Mouse (Mus musculus) megakaryocyte, embryonic 14.5 days (primary cell): Measurements from ENCODE around the gene Gsg1l2. TPM values are rescaled to one million over a fixed set of nuclear protein-coding genes. Genes with fewer than 3 reads are reported as not detected.

Experiments used
- H3K27me3 ChIP-seq: replicated peaks from 2 replicates; pipeline ENCODE3; 2012; ENCODE audit warnings: inconsistent platforms
- H3K36me3 ChIP-seq: replicated peaks from 2 replicates; pipeline ENCODE3; 2012; ENCODE audit warnings: low read length, inconsistent platforms, mixed read lengths
- H3K4me1 ChIP-seq: 2 replicates; pipeline ENCODE4 v1.6.1; 2012; ENCODE audit warnings: inconsistent platforms
- H3K4me3 ChIP-seq: replicated peaks from 2 replicates; pipeline ENCODE3; 2012; ENCODE audit warnings: moderate library complexity, mild to moderate bottlenecking, inconsistent platforms
- H3K9me3 ChIP-seq: 2 replicates; pipeline ENCODE4 v1.6.1; 2012; ENCODE audit warnings: inconsistent platforms
- FLI1 ChIP-seq: IDR thresholded peaks from 2 replicates; pipeline ENCODE4 v1.6.1; 2012; ENCODE audit warnings: low read length, inconsistent platforms, mixed read lengths
- GATA1 ChIP-seq: IDR thresholded peaks from 3 replicates; pipeline ENCODE4 v1.6.1; 2012; ENCODE audit warnings: mixed read lengths, low read length, inconsistent platforms, borderline replicate concordance
- polyA plus RNA-seq: library from polyadenylated mRNA; stranded (reverse); fragments of >175 nt; gene quantifications from 2 replicates; pipeline ENCODE4 v1.2.3, GENCODE M21; 2012; ENCODE audit warnings: low replicate concordance; ENCODE audit not compliant: insufficient read depth

Gene Gsg1l2
- polyA plus RNA-seq, 1 experiment: not detected

DNA sequence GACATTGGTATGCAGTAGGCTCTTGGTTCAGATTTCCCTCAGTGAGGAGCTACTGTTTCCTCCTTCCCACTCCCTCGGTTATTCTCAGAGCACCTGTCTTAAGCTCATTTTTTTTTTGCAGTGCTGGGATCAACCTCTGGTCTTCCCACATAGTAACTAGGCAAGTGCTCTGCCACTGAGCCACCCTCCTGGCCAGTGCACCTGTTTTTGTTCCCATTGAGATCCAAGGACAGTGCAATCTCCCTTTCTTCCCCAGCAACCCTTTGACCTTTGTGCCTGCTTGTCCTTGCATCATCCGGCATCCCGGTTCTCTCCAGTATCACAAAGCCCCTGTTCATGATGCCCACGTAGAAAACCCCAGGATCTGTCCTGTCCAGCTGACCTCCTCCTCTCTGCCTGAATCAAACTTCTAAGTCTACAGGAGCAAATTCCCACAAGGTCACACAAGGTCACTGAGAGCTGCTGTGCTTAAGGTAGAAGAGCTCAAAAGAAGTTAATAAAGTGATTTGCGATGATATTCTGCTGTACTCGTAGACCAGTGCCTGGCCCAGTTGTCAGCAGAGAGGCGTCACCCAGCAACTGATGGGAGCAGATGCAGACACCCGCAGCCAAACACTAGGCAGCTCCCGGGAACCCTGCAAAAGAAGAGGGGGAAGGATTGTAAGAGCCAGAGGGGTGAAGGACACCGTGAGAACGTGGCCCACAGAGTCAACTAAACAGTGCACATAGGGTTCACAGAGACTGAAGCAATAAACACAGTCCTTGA, 32.6 kb downstream of the Gsg1l2 start:
- no peak overlapping the region for H3K4me3 ChIP-seq
- no peaks in the 10 kb centered on the region for H3K36me3 ChIP-seq
- no peaks in the 10 kb centered on the region for H3K9me3 ChIP-seq
- H3K27me3 ChIP-seq: peaks cover 5% of the 10 kb centered on the region
- TF ChIP-seq GATA1 (no peak), FLI1 (no peak)
- no peaks in the 10 kb centered on the region for H3K4me1 ChIP-seq

DNA sequence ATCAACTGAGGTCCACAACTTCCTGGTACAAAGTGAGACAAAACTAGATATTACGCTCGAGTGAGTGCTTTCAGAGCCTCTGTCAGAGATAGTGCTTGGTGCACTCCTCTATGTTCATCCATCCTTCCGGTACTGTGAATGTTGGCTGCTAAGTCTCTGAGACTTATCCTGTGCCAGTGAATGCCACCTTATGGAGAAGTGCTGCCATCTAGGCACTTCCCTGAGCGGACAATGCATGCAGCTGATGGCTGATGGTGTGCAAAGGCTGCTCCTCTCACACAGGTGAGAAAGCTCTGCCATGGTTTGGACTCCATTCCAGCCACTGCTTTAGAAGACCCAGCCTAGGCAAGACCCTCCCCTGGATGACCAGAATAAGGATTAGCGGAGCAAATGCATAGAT, 33.6 kb downstream of the Gsg1l2 start:
- H3K9me3 ChIP-seq: no peaks in the 10 kb centered on the region
- no peak overlapping the region for H3K4me3 ChIP-seq
- TF ChIP-seq GATA1 (no peak), FLI1 (no peak)
- H3K4me1 ChIP-seq: no peaks in the 10 kb centered on the region
- H3K27me3 ChIP-seq: peaks cover 5% of the 10 kb centered on the region
- H3K36me3 ChIP-seq: no peaks in the 10 kb centered on the region

DNA sequence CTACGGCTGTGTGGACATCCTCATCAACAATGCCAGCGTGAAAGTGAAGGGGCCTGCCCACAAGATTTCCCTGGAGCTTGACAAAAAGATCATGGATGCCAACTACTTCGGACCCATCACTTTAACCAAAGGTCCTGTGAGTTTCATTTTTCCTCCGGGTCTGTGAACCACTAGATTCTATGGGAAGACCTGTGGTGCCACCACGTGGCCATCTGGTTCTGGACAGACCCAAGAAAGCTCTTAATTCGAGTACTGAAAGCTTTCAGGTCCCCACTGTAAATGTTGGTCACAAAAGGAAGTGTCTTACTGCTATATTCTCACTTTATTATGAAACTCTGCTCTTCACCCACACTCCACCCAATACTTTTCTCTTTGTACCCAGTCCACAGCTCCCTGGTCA, 37.1 kb downstream of the Gsg1l2 start:
- Histone ChIP-seq H3K27me3 (peaks cover 5% of the 10 kb centered on the region), H3K4me1 (no peaks in the 10 kb centered on the region), H3K9me3 (no peaks in the 10 kb centered on the region), H3K4me3 (no peak overlapping the region), H3K36me3 (no peaks in the 10 kb centered on the region)
- TF ChIP-seq FLI1 (no peak), GATA1 (no peak)

DNA sequence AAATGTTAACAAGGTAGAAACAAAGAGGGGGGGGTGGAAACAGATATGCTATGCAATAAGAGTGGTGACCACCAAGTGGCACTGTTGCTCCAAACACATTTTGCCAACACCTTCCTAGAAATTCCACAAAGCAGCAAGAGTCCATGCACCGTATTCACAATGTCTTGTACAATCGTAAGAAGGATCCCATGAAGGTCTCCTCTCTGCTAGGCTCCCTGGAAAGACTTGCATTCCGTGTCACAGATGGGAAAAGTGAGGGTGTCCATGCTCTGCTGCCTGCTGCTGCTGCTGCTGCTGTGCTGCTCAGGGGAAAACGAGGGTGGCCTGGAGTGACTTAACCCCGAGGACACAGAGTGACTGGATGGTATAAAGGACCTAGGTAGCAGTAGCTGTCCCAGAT, 45.2 kb downstream of the Gsg1l2 start:
- no peaks in the 10 kb centered on the region for H3K36me3 ChIP-seq
- peaks cover 10% of the 10 kb centered on the region for H3K4me1 ChIP-seq
- H3K27me3 ChIP-seq: peaks cover 12% of the 10 kb centered on the region
- no peak for TF ChIP-seq FLI1
- no peaks in the 10 kb centered on the region for H3K9me3 ChIP-seq
- H3K4me3 ChIP-seq: no peak overlapping the region

DNA sequence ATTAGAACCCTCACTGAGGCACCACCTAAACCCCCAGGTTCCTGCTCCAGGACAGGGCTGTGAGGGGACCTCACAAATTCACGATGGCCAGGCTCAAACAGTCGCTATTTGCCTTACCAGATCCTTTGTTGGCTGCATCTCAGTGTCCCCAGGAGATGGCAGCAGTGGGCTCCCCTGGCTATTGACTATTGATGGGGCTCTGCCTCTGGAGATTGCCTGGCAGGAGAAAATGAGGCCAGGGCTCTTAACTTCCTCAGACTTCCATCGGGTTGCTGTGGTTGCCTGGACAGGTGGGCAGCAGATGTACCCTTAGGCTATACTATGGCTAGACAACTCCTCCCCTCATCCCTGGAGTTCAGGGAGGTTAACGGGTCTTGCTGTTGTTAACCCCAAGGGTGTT, 45.8 kb downstream of the Gsg1l2 start:
- H3K36me3 ChIP-seq: no peaks in the 10 kb centered on the region
- H3K9me3 ChIP-seq: no peaks in the 10 kb centered on the region
- H3K4me1 ChIP-seq: peaks cover 10% of the 10 kb centered on the region
- no peak overlapping the region for H3K4me3 ChIP-seq
- no peak for TF ChIP-seq GATA1
- TF ChIP-seq FLI1: no peak
- H3K27me3 ChIP-seq: peaks cover 12% of the 10 kb centered on the region

DNA sequence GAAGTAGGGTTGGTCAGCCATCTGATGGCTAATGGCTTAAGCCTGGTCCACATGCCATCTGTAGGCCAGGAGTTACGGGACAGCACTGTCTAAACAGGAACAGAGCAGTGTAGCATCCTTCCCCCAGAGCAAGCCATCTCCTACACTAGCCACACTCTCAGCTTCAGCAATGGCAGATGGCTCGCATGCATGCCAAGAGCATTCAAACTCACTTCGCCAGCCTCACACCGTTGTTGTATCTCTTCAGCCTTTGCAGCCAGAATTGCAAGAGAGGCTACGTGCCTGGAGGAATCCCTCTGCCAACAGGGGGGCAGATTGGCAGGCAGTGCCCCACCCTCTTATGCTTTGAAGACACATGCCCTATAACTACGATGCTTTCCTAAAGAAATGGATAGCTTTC, 47.2 kb downstream of the Gsg1l2 start:
- no peak for TF ChIP-seq FLI1
- no peak for TF ChIP-seq GATA1
- H3K4me1 ChIP-seq: peaks cover 10% of the 10 kb centered on the region
- H3K4me3 ChIP-seq: no peak overlapping the region
- no peaks in the 10 kb centered on the region for H3K9me3 ChIP-seq
- H3K27me3 ChIP-seq: peaks cover 12% of the 10 kb centered on the region
- H3K36me3 ChIP-seq: no peaks in the 10 kb centered on the region

DNA sequence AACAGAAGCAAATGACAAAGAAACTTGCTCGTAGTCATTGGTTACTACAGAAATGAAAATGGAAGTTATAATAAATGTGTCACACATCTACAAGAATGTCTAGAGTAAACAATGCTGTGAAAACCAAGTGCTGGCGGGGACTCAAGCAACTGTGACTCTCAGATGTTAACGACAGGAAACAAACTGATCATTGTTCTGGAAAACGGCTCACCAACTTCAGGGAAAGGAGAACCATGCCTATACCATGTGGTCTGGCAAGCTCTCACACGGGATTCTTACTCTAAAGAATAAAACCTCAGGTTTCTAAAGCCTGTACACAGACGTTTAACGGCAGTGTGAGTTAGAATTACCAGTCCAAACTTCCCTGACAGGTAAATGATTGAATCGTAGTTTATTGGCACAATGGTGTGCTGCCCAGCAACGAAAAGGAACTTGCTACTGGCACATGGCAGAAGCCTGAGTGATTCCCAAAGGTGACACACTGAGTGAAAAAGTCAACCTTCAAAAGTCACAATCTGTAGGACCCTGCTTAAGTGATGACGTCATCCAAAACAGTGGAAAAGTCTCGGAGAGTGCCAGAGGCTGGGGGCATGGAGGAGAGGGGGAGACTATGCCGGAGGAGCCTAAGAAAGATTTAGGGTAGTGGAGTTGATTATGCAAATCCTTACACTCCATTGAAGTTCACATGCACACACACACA, 54.1 kb downstream of the Gsg1l2 start:
- Histone ChIP-seq H3K9me3 (no peaks in the 10 kb centered on the region), H3K27me3 (peaks cover 1% of the 10 kb centered on the region), H3K36me3 (no peaks in the 10 kb centered on the region), H3K4me1 (no peaks in the 10 kb centered on the region), H3K4me3 (no peak overlapping the region)
- TF ChIP-seq GATA1 (no peak), FLI1 (no peak)

DNA sequence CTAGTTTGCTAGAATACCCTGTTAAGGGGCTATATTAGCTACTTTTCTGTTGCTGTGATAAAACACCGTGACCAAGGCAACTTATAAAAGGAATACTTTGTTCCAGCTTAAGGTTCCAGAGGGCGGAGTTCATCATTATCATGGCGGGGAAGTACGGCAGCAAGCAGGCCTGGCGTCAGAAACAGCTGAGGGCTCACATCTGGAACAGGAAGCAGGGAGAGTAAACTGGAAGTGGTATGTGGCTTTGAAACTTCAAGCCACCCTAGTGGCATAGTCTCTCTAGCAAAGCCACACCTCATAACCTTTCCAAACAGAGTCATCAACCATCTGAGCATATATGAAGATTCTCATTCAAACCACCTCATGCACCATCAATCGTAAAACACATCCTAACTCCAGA, 55.1 kb downstream of the Gsg1l2 start:
- Histone ChIP-seq H3K27me3 (peaks cover 1% of the 10 kb centered on the region), H3K4me1 (no peaks in the 10 kb centered on the region), H3K4me3 (no peak overlapping the region), H3K9me3 (no peaks in the 10 kb centered on the region), H3K36me3 (no peaks in the 10 kb centered on the region)
- TF ChIP-seq FLI1: no peak
- no peak for TF ChIP-seq GATA1

DNA sequence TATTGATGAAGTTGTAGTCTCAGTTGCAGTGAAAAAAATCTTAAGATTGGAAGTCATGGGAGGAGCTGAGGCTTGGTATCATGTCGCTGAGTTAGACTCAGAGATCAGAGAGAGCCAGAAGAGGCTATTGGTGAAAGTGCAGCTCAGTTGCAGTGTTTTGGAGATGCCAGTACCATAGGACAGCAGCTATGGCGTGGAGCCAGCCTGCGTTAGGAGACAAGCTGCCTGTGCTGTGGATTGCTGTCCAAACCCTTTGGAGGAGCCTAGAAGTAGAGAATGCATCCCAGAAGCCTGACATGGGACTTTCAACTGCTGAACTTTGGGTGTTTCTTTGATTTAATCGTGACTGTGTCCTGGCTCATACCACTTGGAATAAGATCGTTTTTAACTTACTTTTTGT, 57.4 kb downstream of the Gsg1l2 start:
- H3K36me3 ChIP-seq: no peaks in the 10 kb centered on the region
- H3K27me3 ChIP-seq: peaks cover 1% of the 10 kb centered on the region
- no peaks in the 10 kb centered on the region for H3K9me3 ChIP-seq
- H3K4me1 ChIP-seq: no peaks in the 10 kb centered on the region
- TF ChIP-seq GATA1 (no peak), FLI1 (no peak)
- H3K4me3 ChIP-seq: no peak overlapping the region

DNA sequence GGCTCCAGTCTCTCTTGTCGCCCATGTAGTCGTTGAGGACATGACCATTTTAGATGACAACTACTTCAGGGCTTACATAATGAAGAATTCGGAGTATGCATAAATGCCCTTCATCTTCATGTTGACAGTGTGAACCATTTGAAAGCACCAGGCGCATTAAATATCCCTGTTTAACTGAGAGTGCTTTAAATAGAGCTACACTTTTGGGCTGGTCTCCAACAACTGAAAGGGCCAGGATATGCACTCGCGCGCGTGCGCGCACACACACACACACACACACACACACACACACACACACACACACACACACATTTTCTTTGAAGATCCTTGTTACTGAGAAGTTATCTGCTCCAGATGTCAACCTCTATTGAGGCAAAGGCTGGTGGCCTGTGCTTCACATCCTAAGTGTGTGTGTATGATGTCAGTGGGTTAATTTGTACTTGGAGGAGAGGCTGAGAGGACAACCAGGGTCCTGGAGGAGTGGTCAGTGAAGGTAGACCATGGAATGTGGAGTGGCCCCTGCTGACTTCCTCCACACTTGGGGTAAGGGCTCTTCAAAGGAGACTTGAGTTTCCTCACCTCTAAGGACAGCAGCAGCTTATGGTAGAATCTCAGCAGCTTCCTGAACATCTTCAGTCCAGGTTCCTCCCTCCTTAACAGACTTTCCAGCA, 61.1 kb downstream of the Gsg1l2 start:
- Histone ChIP-seq H3K36me3 (no peaks in the 10 kb centered on the region), H3K4me3 (no peak overlapping the region), H3K4me1 (0 out of 2 replicates have a peak, but pooled peaks cover 3% of the 10 kb centered on the region), H3K27me3 (peaks cover 1% of the 10 kb centered on the region), H3K9me3 (no peaks in the 10 kb centered on the region)
- no peak for TF ChIP-seq GATA1
- TF ChIP-seq FLI1: no peak

Other genes with a start within 250 kb of the Gsg1l2 start
- gene Rcvrn, start 79.3 kb upstream of the Gsg1l2 start, polyA plus RNA-seq: not detected in 2 replicates
- not detected in 2 replicates for gene Glp2r, start 3.5 kb upstream of the Gsg1l2 start, polyA plus RNA-seq
- gene Dhrs7c, start 23.6 kb downstream of the Gsg1l2 start, polyA plus RNA-seq: not detected in 2 replicates
- gene Usp43, start 147.5 kb downstream of the Gsg1l2 start, polyA plus RNA-seq: 0.19 TPM in 1 of 2 replicates, not detected in the other
- gene Cfap52, start 191.0 kb downstream of the Gsg1l2 start, polyA plus RNA-seq: not detected in 2 replicates
- gene Stx8, start 191.6 kb downstream of the Gsg1l2 start, polyA plus RNA-seq: 3.9 and 4.3 TPM in 2 replicates